Mouse (Mus musculus) bone marrow, adult 2 months (tissue): Measurements from ENCODE around the gene Chpf.

Source experiments
- CTCF ChIP-seq: fragments of 200-500 bp; IDR thresholded peaks from 2 replicates; pipeline ENCODE4 v1.5.1; 2011; ENCODE audit warnings: low read length, control low read depth; ENCODE audit not compliant: control insufficient read depth, insufficient read depth
- POLR2A ChIP-seq: fragments of 200-500 bp; IDR thresholded peaks from 2 replicates; pipeline ENCODE4 v1.6.1; 2011; ENCODE audit warnings: low read depth, mild to moderate bottlenecking, control low read depth, low read length, borderline replicate concordance; ENCODE audit not compliant: control insufficient read depth

- TF ChIP-seq CTCF, result no peak
- no peak for TF ChIP-seq POLR2A
Measured at GRCm38 (mm10) chr1:75517984-75518383, 38.9 kb upstream of the Chpf start.
